Mouse (Mus musculus) cortical plate, adult 2 months (tissue): ENCODE measurements around the gene Mapk14.

Source experiments
- CTCF ChIP-seq: fragments of 200-500 bp; IDR thresholded peaks from 2 replicates; pipeline ENCODE4 v1.5.1; 2011; ENCODE audit warnings: mild to moderate bottlenecking, control low read depth, low read length; ENCODE audit not compliant: insufficient read depth; ENCODE audit errors: extremely low read depth
- POLR2A ChIP-seq: fragments of 200-500 bp; IDR thresholded peaks from 2 replicates; pipeline ENCODE4 v1.6.1; 2011; ENCODE audit warnings: mild to moderate bottlenecking, low read length, control low read depth; ENCODE audit not compliant: insufficient read depth; ENCODE audit errors: extremely low read depth

DNA sequence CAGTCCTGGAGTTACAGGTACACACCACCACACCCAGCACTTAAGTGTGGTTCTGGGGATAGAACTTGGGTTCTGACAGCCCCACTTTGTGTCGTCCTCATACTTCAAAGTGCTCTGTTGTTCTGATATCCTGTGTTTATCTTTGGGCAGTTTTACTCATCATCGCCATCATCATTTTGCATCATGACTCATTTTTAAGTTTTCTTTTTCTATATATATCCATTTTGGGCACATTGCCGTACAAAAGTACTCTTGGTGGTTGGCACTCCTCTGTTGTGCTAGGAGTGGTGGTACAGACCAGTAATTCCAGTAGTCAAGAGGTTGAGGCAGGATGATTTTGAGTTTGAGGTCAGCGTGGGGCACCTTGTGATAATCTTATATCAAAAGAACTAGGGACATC is 10.0 kb downstream of the Mapk14 start:
- TF ChIP-seq CTCF: no peak
- no peak for TF ChIP-seq POLR2A
